Mouse (Mus musculus) erythroblast, adult 5-6 weeks (primary cell): ENCODE measurements around the gene Cacnb2. TPM values are rescaled to one million over a fixed set of nuclear protein-coding genes. Genes with fewer than 3 reads are reported as not detected.
"Not testable (repeated sequence)": the region's sequence is repeated elsewhere in the genome, so short reads cannot be mapped to it uniquely, and the experiment has no call there.

Source experiments
- ATAC-seq: replicated peaks from 2 replicates; pipeline ENCODE4 v1.8.0; 2016; ENCODE audit warnings: moderate number of reproducible peaks, mild to moderate bottlenecking, moderate TSS enrichment, inconsistent platforms; ENCODE audit not compliant: poor library complexity, low FRiP score, severe bottlenecking
- total RNA-seq, 2 experiments: library from RNA; stranded (forward) in 1 of 2; stranded (reverse) in 1 of 2; fragments of 150-400 nt in 1 of 2; fragments of 200-764, 138-1000 nt in 1 of 2; gene quantifications; 2 replicates each; pipeline versions ENCODE4 v1.2.3 to v1.2.4; 2015 to 2017; ENCODE audit warnings: low replicate concordance in 2 of 2

The Cacnb2 gene
- total RNA-seq, 2 experiments from 2014 or later: not detected

- no peak for ATAC-seq
These were observed 48.4 kb downstream of the Cacnb2 start for GRCm38 (mm10) chr2:14651268-14651667.

GRCm38 (mm10) chr2:14656673-14657072, 53.8 kb downstream of the Cacnb2 start:
- no peak for ATAC-seq

- ATAC-seq: no peak
These were observed 54.4 kb downstream of the Cacnb2 start for GRCm38 (mm10) chr2:14657205-14657844.

- ATAC-seq: no peak
These were observed 62.3 kb downstream of the Cacnb2 start for GRCm38 (mm10) chr2:14665213-14665612.

GRCm38 (mm10) chr2:14672117-14672516, 69.2 kb downstream of the Cacnb2 start:
- no peak for ATAC-seq

- ATAC-seq: no peak
These were observed 74.1 kb downstream of the Cacnb2 start for GRCm38 (mm10) chr2:14676885-14677516.

GRCm38 (mm10) chr2:14684231-14684630, 81.3 kb downstream of the Cacnb2 start:
- ATAC-seq: no peak

GRCm38 (mm10) chr2:14702973-14703645, 100.2 kb downstream of the Cacnb2 start:
- ATAC-seq: no peak

GRCm38 (mm10) chr2:14703676-14704075, 100.8 kb downstream of the Cacnb2 start:
- no peak for ATAC-seq

- ATAC-seq: no peak
These were observed 107.4 kb downstream of the Cacnb2 start for GRCm38 (mm10) chr2:14710247-14710646.

- no peak for ATAC-seq
These were observed 108.9 kb downstream of the Cacnb2 start for GRCm38 (mm10) chr2:14711751-14712150.

GRCm38 (mm10) chr2:14713049-14713448, 110.2 kb downstream of the Cacnb2 start:
- ATAC-seq: no peak

GRCm38 (mm10) chr2:14716666-14717065, 113.8 kb downstream of the Cacnb2 start:
- ATAC-seq: no peak

GRCm38 (mm10) chr2:14719119-14719718, 116.3 kb downstream of the Cacnb2 start:
- no peak for ATAC-seq

GRCm38 (mm10) chr2:14725437-14725836, 122.5 kb downstream of the Cacnb2 start:
- no peak for ATAC-seq

- not testable (repeated sequence) for ATAC-seq
These were observed 123.7 kb downstream of the Cacnb2 start for GRCm38 (mm10) chr2:14726601-14727000.

- ATAC-seq: no peak
These were observed 136.0 kb downstream of the Cacnb2 start for GRCm38 (mm10) chr2:14738927-14739326.

GRCm38 (mm10) chr2:14739510-14739909, 136.6 kb downstream of the Cacnb2 start:
- ATAC-seq: no peak

GRCm38 (mm10) chr2:14740359-14740758, 137.5 kb downstream of the Cacnb2 start:
- no peak for ATAC-seq

GRCm38 (mm10) chr2:14744761-14745160, 141.9 kb downstream of the Cacnb2 start:
- no peak for ATAC-seq

- no peak for ATAC-seq
These were observed 160.0 kb downstream of the Cacnb2 start for GRCm38 (mm10) chr2:14762846-14763245.
